8 mouse cellular contexts compared by ENCODE assay signal in genomic region chr6:29758417-29758816, GRCm38 (mm10). TPM values are rescaled to one million over a fixed set of nuclear protein-coding genes. Genes with fewer than 3 reads are reported as not detected.
DNase-seq lines count a peak whose midpoint lies in the region; ATAC-seq lines count a peak whose summit lies in the region.

No protein-coding gene starts in this region.

- no peak overlapping the region for H3K4me3 ChIP-seq in hindbrain, embryonic 10.5 days
- H3K4me3 ChIP-seq in hindbrain, embryonic 12.5 days: no peak overlapping the region
- no peak overlapping the region for H3K4me3 ChIP-seq in midbrain, embryonic 13.5 days (replicated peaks)

- no peaks in the 10 kb centered on the region for H3K9me3 ChIP-seq in hindbrain, embryonic 10.5 days
- no peaks in the 10 kb centered on the region for H3K9me3 ChIP-seq in hindbrain, embryonic 12.5 days (replicated peaks)
- H3K9me3 ChIP-seq in midbrain, embryonic 13.5 days: no peaks in the 10 kb centered on the region

- H3K9ac ChIP-seq in hindbrain, embryonic 12.5 days: no peak overlapping the region
- no peak overlapping the region for H3K9ac ChIP-seq in midbrain, embryonic 13.5 days (replicated peaks)

- H3K27ac ChIP-seq in hindbrain, embryonic 10.5 days: no peak overlapping the region
- H3K27ac ChIP-seq in hindbrain, embryonic 12.5 days: no peak overlapping the region
- no peak overlapping the region for H3K27ac ChIP-seq in midbrain, embryonic 13.5 days

- no peak overlapping the region for H3K4me2 ChIP-seq in hindbrain, embryonic 12.5 days (replicated peaks)
- no peak overlapping the region for H3K4me2 ChIP-seq in midbrain, embryonic 13.5 days (replicated peaks)

- no peaks in the 10 kb centered on the region for H3K27me3 ChIP-seq in hindbrain, embryonic 10.5 days (ENCODE audit: insufficient read depth, poor library complexity, severe bottlenecking)
- H3K27me3 ChIP-seq in hindbrain, embryonic 12.5 days: no peaks in the 10 kb centered on the region
- H3K27me3 ChIP-seq in midbrain, embryonic 13.5 days: no peaks in the 10 kb centered on the region
- H3K27me3 ChIP-seq in splenic B cell, adult 2 months (ENCODE audit: control insufficient read depth, insufficient read depth, low read length, poor library complexity, severe bottlenecking): no peaks in the 10 kb centered on the region

- no peak for ATAC-seq in hindbrain, embryonic 12.5 days (ENCODE audit: low FRiP score)
- ATAC-seq in midbrain, embryonic 13.5 days: peak; percentile 70

- peaks cover 84% of the 10 kb centered on the region for H3K36me3 ChIP-seq in hindbrain, embryonic 10.5 days
- peaks cover 58% of the 10 kb centered on the region for H3K36me3 ChIP-seq in hindbrain, embryonic 12.5 days
- H3K36me3 ChIP-seq in midbrain, embryonic 13.5 days: peaks cover 39% of the 10 kb centered on the region
- H3K36me3 ChIP-seq in splenic B cell, adult 2 months (ENCODE audit: control insufficient read depth, insufficient read depth, low read length, poor library complexity, severe bottlenecking): no peaks in the 10 kb centered on the region

- intact Hi-C loops in left cerebral cortex, postnatal 14 days (cut with DNase I): loop anchor here (5.0 kb wide), 1 partner anchor 41 kb away; no protein-coding TSS in a partner anchor

- H3K4me1 ChIP-seq in hindbrain, embryonic 10.5 days (replicated peaks): no peaks in the 10 kb centered on the region
- H3K4me1 ChIP-seq in hindbrain, embryonic 12.5 days: no peaks in the 10 kb centered on the region
- H3K4me1 ChIP-seq in midbrain, embryonic 13.5 days (replicated peaks): no peaks in the 10 kb centered on the region

- WGBS in hindbrain, embryonic 10.5 days: 42% methylated on average over 4 of the region's 4 CpGs
- 38% methylated on average over 4 of the region's 4 CpGs for WGBS in hindbrain, embryonic 12.5 days
- WGBS in midbrain, embryonic 13.5 days: 39% methylated on average over 4 of the region's 4 CpGs

- DNase-seq in hindbrain, embryonic 10.5 days (ENCODE audit: low spot score): peak; percentile 70
- DNase-seq in cerebellum, adult 18-20 months: peak; percentile 80 to 87
- peak; percentile 85 for DNase-seq in forelimb bud, embryonic 11.5 days (ENCODE audit: low read depth, low spot score)
- DNase-seq in induced T-regulatory cell, adult 2 months (ENCODE audit: low read depth): peak; percentile 85
- DNase-seq in left cerebral cortex, postnatal 14 days (ENCODE audit: low spot score in 2 of 2): peak; percentile 81 to 87
- DNase-seq in splenic B cell, adult 2 months (ENCODE audit: low read depth, low spot score): peak; percentile 82

RNA-seq across cellular contexts. Expression of gene Ahcyl2, which starts 9.4 kb away (rescaled TPM):
- polyA plus RNA-seq in hindbrain, embryonic 10.5 days (2016; fragmentation: Nextera tagmentation; extraction: Ambion mirVana): 11.5 and 13.0 TPM in 2 replicates
- 21.8 and 25.3 TPM in 2 replicates for polyA plus RNA-seq in hindbrain, embryonic 12.5 days (2016; fragmentation: Nextera tagmentation; extraction: Ambion mirVana)
- total RNA-seq in left cerebral cortex, postnatal 14 days (2021): 100 to 1,000 TPM in 1 of 2 experiments, 10 to 100 TPM in 1; 97.1 to 103 TPM
- 12.8 and 13.1 TPM in 2 replicates for polyA plus RNA-seq in midbrain, embryonic 13.5 days (2015; fragmentation: Nextera tagmentation; extraction: Ambion mirVana)

RNA-seq across cellular contexts. Expression of gene Smo, which starts 23.1 kb away (rescaled TPM):
- 50.3 and 50.4 TPM in 2 replicates for polyA plus RNA-seq in hindbrain, embryonic 10.5 days (2016; fragmentation: Nextera tagmentation; extraction: Ambion mirVana)
- polyA plus RNA-seq in hindbrain, embryonic 12.5 days (2016; fragmentation: Nextera tagmentation; extraction: Ambion mirVana): 49.4 and 54.1 TPM in 2 replicates
- 1 to 10 TPM; 9.8 TPM for total RNA-seq in left cerebral cortex, postnatal 14 days (2021)
- polyA plus RNA-seq in midbrain, embryonic 13.5 days (2015; fragmentation: Nextera tagmentation; extraction: Ambion mirVana): 14.2 and 19.2 TPM in 2 replicates
